Mouse (Mus musculus) thymus, postnatal 14 days (tissue): ENCODE measurements around the gene Bard1.

ENCODE experiments used
- DNase-seq: peaks from one replicate; pipeline ENCODE4 v3.0.0; 2021

Bard1 gene

GRCm38 (mm10) chr1:71045141-71045540 is 57.8 kb downstream of the Bard1 start:
- DNase-seq, result no peak

- DNase-seq, result no peak
These were observed 59.0 kb downstream of the Bard1 start for GRCm38 (mm10) chr1:71043951-71044350.

GRCm38 (mm10) chr1:71036999-71037398 is 65.9 kb downstream of the Bard1 start:
- DNase-seq, result no peak

- no peak for DNase-seq
These were observed 67.4 kb downstream of the Bard1 start for GRCm38 (mm10) chr1:71035565-71035964.

- no peak for DNase-seq
These were observed 80.2 kb downstream of the Bard1 start for GRCm38 (mm10) chr1:71022766-71023165.

- no peak for DNase-seq
These were observed 88.6 kb downstream of the Bard1 start for GRCm38 (mm10) chr1:71014345-71014744.

- DNase-seq, result no peak
These were observed 96.9 kb downstream of the Bard1 start for GRCm38 (mm10) chr1:71005998-71006397.

- DNase-seq, result no peak
These were observed 98.8 kb downstream of the Bard1 start for GRCm38 (mm10) chr1:71004177-71004576.

- no peak for DNase-seq
These were observed 99.2 kb downstream of the Bard1 start for GRCm38 (mm10) chr1:71003741-71004140.

GRCm38 (mm10) chr1:70997377-70997993 is 105.5 kb downstream of the Bard1 start:
- DNase-seq, result no peak

- no peak for DNase-seq
These were observed 106.2 kb downstream of the Bard1 start for GRCm38 (mm10) chr1:70996766-70997165.
